Mouse (Mus musculus) stomach, postnatal 0 days (tissue): ENCODE results near the gene Rps21.

Experiments
- CTCF ChIP-seq: IDR thresholded peaks from 2 replicates; pipeline ENCODE4 v1.5.1; 2016; ENCODE audit warnings: antibody characterized with exemption, low read depth, mild to moderate bottlenecking, moderate library complexity
- EP300 ChIP-seq: optimal IDR thresholded peaks from 2 replicates; pipeline ENCODE3; 2016; ENCODE audit warnings: antibody characterized with exemption

DNA sequence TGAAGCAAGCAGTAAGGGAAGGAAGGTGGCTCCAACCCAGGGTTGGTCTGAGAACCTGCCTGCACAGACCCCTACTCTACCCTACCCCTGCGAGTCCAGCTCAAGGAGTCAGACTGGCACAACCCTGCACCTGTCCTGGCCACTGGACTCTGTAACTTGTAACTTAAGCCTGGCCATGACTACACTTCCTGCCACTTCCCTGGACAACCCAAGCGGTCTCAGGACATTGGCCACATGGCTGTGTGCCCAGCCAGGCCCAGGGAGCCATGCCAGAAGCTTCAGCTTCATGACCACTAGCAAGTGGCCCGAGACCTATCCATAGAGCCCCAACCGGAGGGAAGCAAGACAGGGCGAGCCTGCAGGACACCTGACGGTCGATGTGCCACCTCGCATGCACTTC lies 39.6 kb upstream of the Rps21 start:
- TF ChIP-seq CTCF, result no peak
- TF ChIP-seq EP300, result no peak
